Mouse (Mus musculus) gastrocnemius, postnatal 4 days (tissue): Measurements from ENCODE around the gene Nhej1. TPM values are rescaled to one million over a fixed set of nuclear protein-coding genes. Genes with fewer than 3 reads are reported as not detected.

ENCODE experiments used
- DNase-seq, 2 experiments: peaks; one replicate each; pipeline ENCODE4 v3.0.0; 2021 to 2022; ENCODE audit warnings: low spot score in 2 of 2, mixed read lengths in 2 of 2
- long read RNA-seq, 2 experiments: library from polyadenylated mRNA; stranded (forward); transcript quantifications; one replicate each; pipeline ENCODE4 v2.0.0; 2021
- total RNA-seq, 2 experiments: library from RNA; stranded (reverse); gene quantifications; 2 replicates each; pipeline ENCODE4 v1.2.3; 2021

Nhej1 gene
- total RNA-seq = 1 to 10 TPM; 3.5 to 5.3 TPM
- long read RNA-seq, experiment 1, partial matches to known transcripts = 0 of 1 reads
- long read RNA-seq, experiment 1, other reads (novel, unspliced or antisense) = 1 of 1 reads
- long read RNA-seq, experiment 2 = 0 reads

DNA sequence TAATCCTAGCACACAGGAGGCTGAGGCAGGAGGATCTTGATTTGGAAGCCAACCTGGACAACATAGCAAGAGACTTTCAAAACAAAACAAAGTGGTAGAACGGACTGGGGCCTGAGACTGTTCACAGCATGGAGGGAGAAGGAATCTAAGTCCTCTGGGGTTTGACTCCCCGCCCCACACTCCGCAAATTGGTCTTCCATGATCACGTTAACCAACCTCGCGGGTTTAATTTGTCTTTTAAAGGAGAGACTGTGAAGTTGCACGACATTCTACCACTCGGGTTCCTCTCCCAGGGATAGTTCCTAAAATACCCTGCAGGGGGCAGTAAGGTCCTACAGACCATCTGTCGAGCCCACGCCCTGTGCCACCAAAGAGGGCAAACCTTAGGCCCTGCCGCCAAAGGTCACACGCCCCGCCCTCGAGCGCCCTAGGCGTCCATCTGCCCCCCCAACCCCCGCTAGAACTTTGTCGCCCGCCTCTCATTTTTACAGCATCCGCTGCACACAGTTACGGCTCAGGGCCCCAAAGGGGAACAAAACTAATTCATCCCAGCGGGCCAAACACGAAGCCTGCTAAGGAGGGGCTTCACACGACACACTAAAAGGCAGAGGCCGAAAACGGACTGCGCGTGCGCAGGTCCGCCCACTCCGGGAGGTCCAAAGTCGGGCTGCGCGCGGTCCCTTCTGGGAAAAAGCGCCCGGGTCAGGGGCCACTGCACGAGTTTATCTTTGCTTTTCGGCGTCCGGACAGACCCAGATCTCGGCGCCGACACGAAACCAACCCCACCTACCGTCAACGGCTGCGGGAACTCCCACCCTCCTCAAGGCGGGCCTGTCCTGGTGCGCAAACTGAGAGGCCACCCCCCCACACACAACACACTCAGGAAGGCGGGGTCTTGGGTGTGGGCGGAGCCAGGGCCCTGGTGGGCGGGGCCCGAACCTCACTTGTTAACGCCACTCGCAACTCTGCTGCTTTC is at the start of gene Nhej1:
Gene Nhej1 (minus strand): TSS at position 855 of the 976 bp plus-strand sequence.
- DNase-seq = peak; percentile 90 to 96

DNA sequence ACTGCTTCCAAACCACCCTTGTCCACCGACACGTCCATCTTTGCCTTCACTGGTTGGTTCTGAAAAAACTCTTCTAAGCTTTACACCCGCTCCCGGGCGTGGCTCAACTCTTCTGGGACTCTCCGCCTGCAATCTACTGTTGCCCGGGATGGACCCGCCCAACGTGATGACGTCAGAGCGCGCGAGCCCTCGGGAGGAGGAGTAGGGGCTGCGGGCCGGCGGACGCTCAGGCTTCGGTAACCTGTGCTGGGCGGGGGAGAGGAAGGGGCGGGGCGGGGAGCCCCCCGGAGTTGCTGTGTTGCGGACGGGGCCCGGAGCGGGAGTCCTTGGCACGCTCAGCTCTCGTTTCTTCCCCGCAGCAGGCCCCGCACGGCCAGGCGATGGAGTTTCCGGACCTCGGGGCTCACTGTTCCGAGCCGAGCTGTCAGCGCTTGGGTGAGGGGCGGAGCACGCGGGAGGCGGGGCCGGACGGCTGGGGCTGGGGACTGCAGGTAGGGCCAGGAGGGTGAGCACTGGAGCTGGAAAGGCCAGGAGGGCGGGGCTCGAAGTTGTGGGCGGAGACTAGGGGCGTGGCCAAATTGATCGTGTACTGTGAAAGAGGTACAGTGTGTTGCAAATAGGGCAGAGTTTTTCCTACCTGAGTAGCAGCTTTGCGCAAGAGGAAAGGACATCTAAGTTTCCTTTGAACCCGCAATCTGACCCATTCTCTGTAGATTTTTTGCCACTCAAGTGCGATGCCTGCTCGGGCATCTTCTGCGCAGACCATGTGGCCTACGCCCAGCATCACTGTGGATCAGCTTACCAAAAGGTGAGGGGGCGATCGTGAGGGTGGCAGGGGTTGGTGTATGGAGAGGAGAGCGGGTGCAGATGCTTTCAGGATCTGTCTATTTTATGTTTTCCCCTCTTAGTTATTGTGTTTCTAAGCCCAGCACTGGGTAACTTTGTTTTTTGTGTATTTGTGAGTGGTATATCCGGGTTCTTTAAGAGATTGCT is 43.8 kb upstream of the Nhej1 start, which contains the start of gene Zfand2b:
Gene Zfand2b (plus strand): TSS at position 175 of the 993 bp plus-strand sequence.
- DNase-seq = peak; percentile 88 to 96

DNA sequence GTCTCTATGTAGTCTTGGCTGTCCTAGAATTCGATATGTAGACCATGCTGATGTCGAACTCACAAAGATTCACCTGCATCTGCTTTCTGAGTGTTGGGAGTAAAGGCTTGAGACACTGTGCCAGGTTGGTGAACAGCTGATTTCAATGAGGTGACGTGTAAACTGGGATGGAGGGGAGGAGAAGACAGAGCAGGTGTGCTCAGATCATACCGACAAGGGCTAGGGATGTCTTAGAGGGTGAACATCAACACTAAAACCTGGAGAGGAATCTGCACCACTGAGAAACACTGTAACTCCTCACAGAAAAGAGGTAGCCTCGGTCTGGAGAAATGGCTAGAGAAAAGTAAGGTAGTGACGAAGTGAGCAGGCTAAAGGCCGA is 43.1 kb upstream of the Nhej1 start:
- DNase-seq = no peak

DNA sequence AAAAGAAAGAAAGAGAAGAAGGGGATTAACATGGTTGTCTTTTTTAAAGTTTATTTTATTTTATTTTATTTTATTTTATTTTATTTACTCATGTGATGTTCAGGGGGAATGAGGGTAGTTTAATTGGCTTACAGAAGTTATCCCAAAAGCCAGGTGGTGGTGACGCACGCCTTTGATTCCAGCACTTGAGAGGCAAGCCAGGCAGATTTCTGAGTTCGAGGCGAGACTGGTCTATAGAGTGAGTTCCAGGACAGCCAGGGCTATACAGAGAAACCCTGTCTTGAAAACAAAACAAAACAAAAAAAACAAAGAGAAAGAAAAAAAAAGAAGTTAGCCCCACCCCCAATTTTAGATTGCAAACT is 35.2 kb upstream of the Nhej1 start:
- DNase-seq = no peak

DNA sequence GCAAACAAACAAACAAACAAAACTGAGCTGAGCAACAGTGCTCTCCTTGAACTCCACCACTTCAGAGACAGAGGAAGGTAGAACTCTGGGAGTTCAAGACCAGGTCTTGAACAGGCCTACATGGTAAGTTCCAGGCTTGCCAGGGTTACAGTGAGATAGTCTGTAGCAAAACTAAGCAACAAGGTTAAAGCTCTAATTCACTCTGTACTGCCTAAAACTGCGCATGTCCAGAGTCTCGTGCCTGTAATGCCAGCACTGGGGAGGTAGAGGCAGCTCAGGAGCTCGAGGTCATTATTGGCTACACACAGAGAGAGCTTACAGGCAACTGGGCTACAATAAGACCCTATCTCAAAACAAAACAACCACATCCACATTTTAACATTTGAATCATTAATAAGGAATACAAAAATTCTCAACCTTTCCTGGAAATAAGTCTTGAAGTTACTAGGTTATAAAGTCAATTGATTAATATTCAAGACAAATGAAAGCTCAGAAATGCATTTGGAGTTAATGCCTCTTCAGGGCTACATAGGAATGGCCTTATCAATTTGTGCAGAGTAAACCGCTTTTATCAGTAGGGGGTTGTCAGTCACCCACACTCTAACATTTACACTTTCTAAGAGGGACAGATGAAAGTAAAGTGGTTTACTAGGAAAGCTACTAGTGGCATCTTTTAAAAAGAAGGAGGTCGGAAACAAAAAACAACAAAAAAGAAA is 34.7 kb upstream of the Nhej1 start:
- no peak for DNase-seq

DNA sequence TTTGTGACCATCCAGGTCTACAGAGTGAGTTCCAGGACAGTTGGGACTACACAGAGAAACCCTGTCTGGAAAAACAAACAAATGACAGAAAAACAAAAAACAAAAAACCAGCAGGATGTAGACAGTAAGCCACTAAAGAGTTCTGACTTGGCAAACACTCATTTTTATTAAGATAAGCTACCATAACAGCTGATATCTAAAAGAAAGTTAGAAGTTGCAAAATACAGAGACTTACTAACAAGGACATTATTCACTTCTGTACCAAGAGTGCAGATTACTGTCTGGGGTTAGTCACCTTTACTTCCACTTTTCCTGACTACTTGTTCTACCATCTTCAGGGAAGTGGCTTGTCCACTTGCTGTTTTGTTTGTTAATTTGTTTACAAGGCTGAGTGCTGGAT is 34.0 kb upstream of the Nhej1 start:
- no peak for DNase-seq

DNA sequence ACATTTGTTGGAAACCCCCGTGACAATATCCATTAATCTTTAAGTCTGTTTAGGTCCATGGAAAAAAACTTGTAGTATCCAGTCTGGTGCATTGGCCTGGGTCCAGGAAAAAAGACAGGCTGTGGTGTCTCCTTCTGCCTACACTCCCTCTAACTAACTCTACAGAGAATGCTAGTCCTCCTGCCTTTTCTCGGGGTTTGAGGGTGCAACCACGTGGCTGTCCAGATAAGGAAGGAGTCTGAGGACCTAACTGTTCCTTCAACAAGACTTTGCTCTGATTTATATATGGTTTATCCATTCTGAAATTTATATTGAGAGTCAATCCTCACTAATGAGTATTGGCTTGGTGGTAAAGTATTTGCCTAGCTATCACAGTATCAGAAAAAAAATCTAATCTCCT is 30.8 kb upstream of the Nhej1 start:
- no peak for DNase-seq

DNA sequence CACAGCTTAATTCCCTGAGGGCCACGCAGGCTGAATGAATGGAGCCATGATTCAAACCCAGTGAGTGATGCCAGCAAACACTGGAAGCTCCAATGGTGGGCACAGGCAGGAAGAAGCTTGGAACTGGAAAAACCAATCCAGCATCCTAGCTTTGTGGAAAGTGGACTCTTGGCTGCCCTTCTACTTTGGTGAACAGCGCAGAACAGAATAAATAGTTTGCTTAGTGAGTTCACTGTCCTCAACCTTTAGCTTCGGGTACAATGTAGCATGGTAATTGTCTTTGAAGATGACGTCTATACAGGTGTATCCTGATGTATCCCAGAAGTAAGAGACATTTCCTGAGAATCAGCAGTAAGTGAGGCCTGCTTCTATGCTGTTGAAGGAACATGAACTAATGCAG is 23.7 kb upstream of the Nhej1 start:
- DNase-seq = no peak

DNA sequence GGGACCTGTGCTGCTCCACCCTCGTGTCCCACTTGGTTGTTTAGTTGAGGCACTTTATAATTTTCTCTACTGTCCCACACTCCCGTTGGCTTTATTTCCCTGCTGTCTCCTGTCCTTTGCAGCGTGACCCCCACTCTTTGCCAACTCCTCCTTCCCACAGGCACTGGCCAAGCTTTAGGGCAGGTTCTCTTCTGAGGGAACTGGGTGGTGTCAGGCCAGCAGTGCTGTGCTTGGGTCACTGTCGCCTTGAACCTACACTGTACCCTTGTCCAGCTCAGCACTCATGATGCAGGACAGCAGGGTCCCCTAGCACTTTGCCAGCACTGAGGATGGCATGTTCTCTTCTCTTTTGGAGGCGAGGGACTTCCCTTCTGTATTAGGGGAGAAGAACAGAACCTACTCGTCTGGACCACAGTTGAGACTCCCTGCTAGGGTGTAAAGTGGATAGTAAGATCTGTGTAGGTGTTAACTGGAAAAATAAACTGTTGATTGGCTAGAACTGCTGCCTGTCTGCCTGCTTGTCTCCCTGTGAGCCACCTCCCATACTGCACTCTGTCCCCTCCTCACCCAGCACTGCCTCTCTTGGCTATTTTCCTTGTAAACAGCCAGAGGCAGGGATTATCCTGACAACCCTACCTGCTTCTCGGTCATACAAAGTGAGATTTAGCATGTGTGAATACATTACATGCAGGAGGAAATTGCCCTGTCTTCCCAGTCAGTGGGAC is 22.6 kb upstream of the Nhej1 start:
- no peak for DNase-seq

DNA sequence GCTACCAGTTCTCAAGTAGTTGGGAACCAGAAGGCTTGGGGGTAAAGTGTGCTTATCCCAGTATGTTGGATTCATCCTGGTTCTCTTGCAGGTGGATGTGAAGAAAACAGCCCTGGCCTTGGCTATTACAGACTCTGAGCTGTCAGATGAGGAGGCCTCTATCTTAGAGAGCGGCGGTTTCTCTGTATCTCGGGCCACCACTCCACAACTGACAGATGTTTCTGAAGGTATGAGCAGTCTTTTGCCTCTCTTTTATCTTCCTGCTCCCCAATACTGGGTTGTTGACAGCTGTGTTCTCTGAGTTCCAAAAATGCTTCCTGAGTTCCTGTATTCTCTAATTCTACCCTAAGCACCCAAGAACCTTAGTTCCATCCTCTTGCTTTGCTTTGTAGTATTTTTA is 20.6 kb upstream of the Nhej1 start:
- no peak for DNase-seq

DNA sequence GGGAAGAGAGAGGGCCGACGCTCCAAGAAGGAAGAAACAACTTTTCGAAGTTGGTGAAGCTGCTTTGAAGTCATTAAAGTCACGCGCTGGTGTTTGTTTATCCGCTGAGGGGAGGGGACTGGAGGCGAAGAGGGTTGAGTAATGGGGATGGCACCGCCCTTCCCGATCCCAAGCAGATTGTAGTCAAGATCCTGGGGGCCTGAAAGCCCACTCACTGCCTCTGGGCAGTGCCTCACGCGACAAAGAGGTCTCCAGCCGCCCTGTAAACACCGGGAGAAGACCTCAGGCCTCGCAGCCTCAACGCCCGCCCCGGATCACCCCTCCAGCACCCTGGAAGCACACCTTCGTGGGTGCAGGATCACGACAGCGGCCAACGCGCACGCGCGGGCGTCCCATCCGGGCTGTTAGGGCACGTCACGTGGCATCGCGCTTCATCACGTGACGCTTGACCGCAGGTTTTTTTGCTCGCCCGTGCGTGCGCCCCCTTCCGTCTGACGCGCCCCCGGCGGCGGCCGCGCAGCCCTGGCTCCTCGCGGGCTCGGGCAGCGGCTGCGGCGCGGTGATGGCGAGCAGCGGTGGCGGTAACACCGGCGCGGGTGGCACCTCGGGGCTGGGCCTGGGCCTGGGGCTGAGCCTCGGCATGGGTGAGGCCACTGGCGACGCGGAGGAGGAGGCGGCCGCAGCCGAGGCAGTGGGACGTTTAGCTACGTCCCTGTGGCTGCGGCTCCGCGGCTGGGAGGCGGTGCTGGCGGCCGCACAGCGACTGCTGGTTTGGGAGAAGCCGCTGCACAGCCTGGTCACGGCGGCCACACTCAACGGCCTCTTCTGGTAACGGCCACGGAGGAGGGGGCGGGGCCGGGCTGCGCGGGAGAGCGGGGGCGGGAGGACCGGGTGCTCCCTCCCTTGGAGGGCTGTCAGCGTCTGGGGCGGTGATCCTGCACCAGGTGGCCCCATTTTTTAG is 17.6 kb upstream of the Nhej1 start, which contains the start of the genes Cnppd1 and Retreg2:
Gene Cnppd1 (minus strand): TSS at position 411 of the 961 bp plus-strand sequence.
Gene Retreg2 (plus strand): TSS at position 478 of the 961 bp plus-strand sequence.
- DNase-seq = peak; percentile 93 to 97

DNA sequence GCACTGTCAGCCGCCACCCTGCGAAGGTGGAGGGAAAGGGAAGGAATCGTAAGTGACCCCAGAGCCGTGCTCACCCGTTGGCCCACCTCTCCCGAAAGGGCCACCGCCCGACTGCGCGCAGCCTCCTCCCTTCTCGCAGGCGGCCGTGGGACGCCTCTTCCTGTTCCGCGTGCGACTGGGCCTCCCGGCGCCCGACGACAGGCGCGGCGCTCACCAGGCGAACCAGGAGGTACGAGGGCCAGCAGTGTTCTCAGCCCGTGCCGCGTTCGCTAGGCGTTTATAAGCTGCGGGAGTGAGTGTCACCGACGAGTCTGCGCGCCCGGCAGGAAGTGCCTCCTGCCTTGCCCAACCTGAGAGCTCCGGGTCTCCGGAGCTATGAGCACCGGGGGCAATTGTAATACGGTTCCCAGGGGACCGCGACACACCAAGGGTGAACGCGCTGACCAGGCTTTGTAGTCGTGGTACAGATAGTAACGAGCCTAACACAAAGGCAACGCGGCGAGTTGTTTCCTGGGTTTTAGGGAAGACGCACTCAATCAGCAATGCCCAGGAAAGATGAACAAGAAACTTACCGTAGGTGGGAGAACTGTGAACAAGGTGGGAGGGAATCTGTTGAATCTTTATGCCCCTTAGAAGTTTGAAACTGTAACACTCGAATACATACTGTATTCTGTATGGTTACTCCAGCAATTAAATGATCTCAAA is 16.6 kb upstream of the Nhej1 start:
- peak; percentile 38 to 67 for DNase-seq

DNA sequence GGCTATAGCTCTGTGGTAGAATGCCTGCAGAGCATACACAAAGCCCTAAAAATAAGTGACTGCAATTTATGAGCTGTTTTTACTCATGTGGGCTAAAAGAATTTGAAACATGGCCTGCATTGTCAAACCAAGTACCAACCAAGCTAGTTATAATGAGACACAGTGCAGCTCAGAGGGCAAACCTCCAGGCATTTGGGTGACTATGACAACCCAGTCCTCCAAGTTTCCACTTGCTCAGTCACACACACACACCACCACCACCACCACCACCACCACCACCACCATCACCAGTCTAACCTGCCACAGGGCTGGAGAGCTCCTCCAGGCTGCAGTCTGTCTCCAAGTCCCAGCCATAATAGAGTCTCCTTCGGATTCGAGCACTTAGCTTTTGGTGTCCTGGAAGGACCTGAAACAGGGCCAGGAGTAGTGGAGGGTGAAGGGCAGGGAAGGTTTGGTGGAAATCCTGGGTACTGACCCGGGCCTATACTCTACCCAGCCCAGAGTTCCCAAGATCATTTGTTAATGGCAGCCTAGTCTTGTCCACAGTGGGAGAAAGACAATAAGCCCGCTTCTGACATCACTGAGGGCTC is 15.7 kb upstream of the Nhej1 start:
- DNase-seq = no peak

DNA sequence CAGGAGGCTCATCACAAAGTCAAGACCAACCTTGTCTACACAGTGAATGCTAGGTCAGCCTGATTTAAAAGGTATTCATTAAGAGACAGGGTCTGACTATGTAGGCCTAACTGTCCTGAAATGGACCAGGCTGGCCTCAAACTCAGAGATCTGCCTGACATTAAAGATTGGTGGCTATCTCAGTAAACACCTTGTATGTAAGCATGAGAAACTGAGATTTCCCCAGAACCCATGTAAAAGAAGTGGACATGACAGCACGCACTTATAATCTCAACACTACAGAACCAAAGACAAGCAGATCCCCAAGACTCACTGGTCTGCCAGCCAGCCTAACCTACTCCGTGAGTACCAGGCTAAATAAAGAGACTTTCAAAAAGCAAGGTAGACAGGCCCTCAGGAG is 13.4 kb upstream of the Nhej1 start:
- DNase-seq = no peak

DNA sequence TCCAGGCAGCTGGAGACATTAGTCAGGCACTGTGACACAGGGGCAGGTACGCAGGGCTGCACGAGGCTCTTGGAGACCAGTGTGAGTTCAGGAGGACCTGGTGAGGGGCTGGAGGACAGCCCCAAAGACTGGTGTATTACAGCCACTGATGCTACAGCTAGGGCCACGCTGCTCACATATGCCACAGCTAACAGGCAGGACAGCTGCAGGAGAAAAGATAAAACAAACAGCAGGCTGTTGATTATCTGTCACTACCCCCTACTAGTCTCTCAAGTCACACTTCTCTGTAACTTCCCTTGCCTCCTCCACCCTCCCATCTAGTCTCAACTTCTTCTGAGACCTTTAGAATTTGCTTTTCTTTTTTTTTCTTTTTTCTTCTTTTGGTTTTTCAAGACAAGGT is 11.7 kb upstream of the Nhej1 start:
- DNase-seq = no peak

DNA sequence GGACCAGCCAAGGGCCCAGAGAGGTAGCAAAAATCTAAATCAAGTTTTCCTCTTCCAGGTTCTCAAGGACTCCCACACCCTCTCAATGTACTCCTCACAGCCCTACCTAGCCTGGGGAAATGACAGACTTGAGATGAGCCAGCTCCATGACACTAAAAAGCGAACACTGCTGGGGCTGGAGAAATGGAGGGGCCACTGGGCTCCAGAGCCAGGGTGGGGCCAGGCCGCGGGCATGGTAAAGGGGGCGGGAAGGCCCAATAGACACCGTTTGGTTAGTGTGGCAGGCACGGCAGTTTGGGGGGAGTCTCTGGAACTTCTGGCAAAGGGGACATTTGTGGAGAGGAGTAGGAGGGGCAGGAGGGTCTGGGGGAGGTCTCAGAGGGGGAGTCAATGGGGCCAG is 11.3 kb upstream of the Nhej1 start:
- DNase-seq = no peak

DNA sequence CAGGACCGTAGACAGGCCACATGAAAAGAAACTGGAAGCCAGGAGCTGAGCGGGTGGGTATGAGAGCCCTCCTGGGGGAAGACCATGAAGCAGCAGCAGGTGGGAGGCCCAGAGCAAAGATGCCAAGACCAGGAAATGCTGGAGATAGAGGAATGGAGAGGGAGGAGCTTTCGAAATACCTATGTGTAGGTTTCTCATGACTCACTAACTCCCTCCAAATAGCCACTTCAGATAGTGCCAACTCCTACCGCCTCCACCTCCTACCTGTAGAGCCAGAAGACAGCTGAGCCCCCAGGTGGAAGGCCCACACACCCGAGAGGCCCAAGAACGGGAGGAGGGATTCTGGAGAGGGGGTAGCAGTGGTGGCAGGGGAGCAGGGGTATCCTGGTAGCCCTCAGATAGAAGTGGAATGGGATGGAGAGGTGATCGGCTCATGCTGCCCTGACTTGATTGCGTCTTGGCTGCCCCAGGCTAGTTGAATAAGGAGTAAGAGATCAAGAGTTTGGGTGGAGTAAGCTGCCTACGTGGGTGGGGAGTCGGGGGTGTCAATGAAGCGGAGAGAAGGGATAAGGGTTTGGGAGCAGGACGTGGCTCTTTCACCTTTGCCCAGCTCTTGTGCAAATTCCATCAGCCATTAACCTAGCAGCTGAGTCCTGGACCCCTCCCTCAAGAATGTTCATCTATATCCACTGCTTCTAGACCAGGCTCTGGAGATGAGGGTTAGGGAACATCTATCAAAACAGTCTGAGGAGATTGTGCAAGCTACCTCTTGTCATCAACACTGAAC is 8.6 kb upstream of the Nhej1 start, which contains the start of gene Slc23a3:
Gene Slc23a3 (minus strand): TSS at position 470 of the 787 bp plus-strand sequence.
- DNase-seq = no peak
